Mouse (Mus musculus) subcutaneous adipose tissue, adult 2 months (tissue): Measurements from ENCODE around the gene Nelfb. TPM values are rescaled to one million over a fixed set of nuclear protein-coding genes. Genes with fewer than 3 reads are reported as not detected.

ENCODE experiments used
- polyA plus RNA-seq: library from polyadenylated mRNA; depleted of rRNA; stranded (reverse); fragments of >200 nt; gene quantifications from 2 replicates; pipeline ENCODE4 v1.2.3, GENCODE M21; 2012; ENCODE audit warnings: low replicate concordance; rRNA removed

Nelfb gene
- 75.1 and 111 TPM in 2 replicates for polyA plus RNA-seq

DNA sequence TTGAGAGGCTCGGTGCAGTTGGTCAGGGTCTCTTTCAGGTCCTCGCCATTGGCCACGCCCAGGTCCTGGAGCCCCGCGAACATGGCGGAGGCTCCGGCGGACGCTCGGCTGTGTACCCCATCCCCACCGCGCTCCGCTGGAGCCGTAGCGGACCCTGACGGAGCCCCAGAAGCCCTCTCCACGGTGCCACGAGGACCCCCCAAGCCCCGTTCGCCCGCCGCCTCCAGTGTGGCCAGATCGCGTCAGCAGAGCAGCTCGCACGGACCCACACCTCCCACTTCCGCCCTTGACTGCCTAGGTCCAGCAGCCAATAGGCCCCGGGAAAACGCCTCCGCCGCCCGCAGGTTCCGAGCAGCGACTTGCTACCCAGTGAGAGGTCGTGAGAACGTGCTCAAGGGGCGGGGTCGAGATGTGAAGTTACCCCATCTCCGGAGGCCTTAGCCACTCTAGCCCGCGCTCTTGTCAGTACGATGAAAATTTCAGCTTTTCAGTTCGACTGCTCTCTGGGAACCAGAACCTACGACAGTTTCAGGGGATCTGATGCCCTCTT is at the start of gene Nelfb:
Gene Nelfb, minus strand, starts transcription at position 369 of the 550 bp plus-strand sequence.

GRCm38 (mm10) chr2:25255284-25255779 is 44.0 kb upstream of the Nelfb start, which contains the start of gene Tmem203:
Tmem203 (plus strand) TSS chr2:25255439.

DNA sequence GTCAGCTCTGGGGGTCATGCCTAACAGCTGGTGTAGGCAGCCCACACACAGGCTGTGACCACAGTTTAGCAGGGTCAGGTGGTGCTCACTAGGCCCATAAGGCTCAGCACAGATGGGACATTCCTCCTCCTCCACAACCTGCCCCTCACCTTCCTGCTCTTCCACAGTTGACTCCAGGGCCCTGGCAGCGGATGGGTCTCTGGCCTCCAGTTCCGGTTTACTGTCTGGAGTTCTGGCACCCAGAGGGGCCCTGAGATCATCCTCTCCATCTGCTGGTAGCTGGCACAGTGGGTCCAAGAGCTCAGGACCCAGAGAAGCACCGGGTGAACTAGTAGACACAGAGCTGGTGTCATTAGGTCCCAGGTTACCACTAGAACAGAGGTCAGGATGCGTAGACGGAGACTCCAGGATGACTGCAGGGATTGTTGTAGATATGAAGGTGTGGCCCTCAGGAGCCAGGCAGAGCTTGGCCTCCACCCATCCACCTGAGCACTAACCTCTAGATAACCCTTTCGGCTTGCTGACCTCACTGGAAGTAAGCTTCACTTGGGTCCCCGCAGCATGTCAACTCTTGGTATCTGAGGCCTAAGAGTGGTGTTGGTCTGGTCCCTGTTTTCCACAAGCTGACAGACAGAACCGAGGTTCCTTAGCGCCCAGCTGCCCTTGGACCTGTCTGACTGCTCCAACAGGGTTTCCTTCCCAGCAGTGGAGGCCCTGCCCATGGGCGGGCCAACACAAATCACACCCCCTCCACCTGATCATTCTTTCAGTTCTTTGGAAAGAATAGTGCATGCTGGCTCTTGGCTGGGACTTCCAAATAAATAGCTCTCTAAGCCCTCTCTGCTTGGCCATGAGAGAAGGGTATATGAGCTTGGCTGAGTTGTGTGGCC is 35.1 kb upstream of the Nelfb start, which contains the start of gene AL732309.1:
Gene AL732309.1, minus strand, starts transcription at position 681 of the 890 bp plus-strand sequence.

DNA sequence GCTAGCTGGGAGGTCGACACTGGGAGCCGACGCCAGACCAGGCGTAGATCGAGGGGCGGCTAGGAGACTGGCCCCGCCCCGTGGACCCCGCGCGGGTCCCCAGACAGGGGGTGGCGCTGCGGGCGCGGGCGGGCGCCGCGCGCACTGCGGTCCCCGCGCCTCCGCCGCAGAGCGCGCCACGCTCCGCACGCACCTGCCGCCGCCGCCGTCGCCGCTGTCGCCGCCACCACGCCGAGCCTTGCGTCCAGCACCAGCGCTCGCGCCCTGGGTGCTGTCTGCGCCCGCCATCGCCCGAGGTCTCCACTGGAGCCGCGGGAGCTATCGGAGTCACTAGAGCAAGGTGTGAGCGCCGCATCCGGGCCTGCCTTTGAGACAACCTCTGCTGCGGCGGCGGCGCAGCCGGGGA is 30.8 kb upstream of the Nelfb start, which contains the start of the genes Rnf208 and Cysrt1:
Gene Rnf208, plus strand, starts transcription at position 155 of the 406 bp plus-strand sequence.
Gene Cysrt1, minus strand, starts transcription at position 352 of the 406 bp plus-strand sequence.

GRCm38 (mm10) chr2:25236614-25237013 is 25.3 kb upstream of the Nelfb start, which contains the start of gene Rnf224:
Rnf224 (minus strand) TSS chr2:25236787.

DNA sequence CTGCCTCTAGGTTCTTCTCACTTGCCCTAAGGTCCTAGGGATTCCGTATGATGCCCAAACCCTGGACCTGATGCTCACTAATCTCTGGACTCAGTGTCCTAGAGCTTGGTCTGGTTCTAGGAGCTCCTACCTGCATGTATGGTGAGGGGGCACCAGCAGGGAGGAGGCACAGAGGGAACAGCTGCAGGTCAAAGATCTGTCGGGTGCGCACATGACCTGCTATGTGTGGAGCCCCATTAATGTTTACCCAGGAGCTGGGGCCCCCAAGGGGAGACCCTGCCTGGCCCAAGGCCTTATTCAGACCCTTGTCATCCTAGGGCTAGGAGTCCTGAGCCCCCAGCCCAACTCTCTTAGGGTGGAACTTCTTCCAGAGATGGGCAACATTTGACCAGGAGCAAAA is 22.8 kb upstream of the Nelfb start, which contains the start of gene Slc34a3:
Gene Slc34a3, minus strand, starts transcription at position 315 of the 400 bp plus-strand sequence.

GRCm38 (mm10) chr2:25224492-25224765 is 13.1 kb upstream of the Nelfb start, which contains the start of gene Tubb4b:
Tubb4b (minus strand) TSS chr2:25224702.

GRCm38 (mm10) chr2:25218445-25218844 is 7.2 kb upstream of the Nelfb start, which contains the start of gene Fam166a:
Fam166a (plus strand) TSS chr2:25218745.

DNA sequence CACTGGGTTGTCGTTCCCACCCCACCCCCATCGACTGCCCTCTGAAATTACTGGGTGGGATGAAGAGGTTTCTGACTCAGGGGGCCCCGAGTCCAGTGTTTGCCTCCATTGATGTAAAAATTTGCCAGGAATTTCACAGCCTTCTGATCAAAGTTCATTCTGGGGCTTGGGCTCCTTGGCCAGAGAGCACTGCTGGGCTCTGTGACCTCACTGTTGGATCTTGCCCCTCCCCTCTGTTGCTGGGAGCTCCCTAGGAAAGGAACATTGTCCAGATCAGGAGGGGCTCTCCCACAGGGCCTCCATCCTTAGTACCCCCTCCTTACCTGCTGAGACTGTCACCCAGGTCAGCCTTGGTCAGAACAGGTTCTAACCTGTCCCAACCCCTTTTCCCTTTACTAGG is 3.2 kb upstream of the Nelfb start, which contains the start of gene Stpg3:
Gene Stpg3, minus strand, starts transcription at position 194 of the 400 bp plus-strand sequence.

DNA sequence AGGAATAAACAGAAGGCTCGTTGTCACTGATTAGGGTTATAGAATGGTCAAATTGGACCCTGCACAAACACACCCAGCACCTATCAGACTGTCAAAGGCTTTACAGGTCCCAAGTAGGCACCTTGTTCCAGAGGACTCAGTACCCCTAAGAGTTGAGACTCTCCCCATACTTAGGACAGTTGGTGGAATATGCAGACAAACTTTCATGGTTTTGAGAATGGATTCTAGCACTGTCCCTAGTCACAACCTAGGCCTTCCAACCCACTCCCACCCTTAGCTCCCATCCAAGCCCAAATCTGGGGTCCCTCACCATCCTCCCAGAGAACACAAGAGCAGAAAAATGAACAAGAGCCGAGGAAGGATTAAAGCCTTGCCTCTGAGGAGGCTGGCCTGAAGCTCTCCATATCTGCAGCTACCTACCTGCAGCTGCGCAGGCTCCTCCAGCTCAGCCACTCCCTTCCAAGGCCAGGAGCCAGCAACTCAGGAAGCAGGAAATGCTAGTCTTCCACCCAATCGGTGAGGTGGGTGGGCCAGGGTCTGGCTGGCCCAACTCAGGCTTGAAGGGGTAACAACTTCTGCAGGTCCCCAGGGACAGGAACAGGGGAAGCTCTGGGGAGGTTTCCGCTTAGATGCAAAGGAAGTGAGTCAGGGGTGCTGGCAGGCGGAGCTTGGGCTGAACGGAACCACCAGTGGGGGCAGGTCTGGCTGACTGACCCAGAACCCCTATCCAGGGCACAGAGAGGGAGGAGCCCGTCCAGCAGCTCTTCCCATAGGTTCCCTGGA is 14.9 kb downstream of the Nelfb start, which contains the start of gene Tor4a:
Gene Tor4a, minus strand, starts transcription at position 715 of the 783 bp plus-strand sequence.

GRCm38 (mm10) chr2:25180478-25180903 is 30.8 kb downstream of the Nelfb start, which contains the start of gene Nrarp:
Nrarp (plus strand) TSS chr2:25180758.

Other genes starting within 250 kb of the Nelfb start
- 16.5 and 29.6 TPM in 2 replicates for gene Dph7, start 249.1 kb downstream of the Nelfb start, polyA plus RNA-seq
- 49.5 and 66.0 TPM in 2 replicates for gene Mrpl41, start 236.4 kb downstream of the Nelfb start, polyA plus RNA-seq
- 27.3 and 34.7 TPM in 2 replicates for gene Pnpla7, start 235.5 kb downstream of the Nelfb start, polyA plus RNA-seq
- gene Nsmf, start 157.1 kb downstream of the Nelfb start, polyA plus RNA-seq, result 128 and 234 TPM in 2 replicates
- gene Entpd8, start 131.2 kb downstream of the Nelfb start, polyA plus RNA-seq, result 0.13 and 3.8 TPM in 2 replicates
- gene Noxa1, start 116.3 kb downstream of the Nelfb start, polyA plus RNA-seq, result 0.11 and 7.3 TPM in 2 replicates
- 16.7 and 31.4 TPM in 2 replicates for gene Nrarp, start 30.7 kb downstream of the Nelfb start, polyA plus RNA-seq
- 17.9 and 43.8 TPM in 2 replicates for gene Tor4a, start 14.6 kb downstream of the Nelfb start, polyA plus RNA-seq
- gene Stpg3, start 3.1 kb upstream of the Nelfb start, polyA plus RNA-seq, result not detected in 2 replicates
- gene Fam166a, start 7.3 kb upstream of the Nelfb start, polyA plus RNA-seq, result 0.10 and 0.34 TPM in 2 replicates
- 485 and 490 TPM in 2 replicates for gene Tubb4b, start 13.2 kb upstream of the Nelfb start, polyA plus RNA-seq
- not detected in 2 replicates for gene Slc34a3, start 22.9 kb upstream of the Nelfb start, polyA plus RNA-seq
- 0.10 TPM in 1 of 2 replicates, not detected in the other for gene Rnf224, start 25.3 kb upstream of the Nelfb start, polyA plus RNA-seq
- 1.3 and 10.6 TPM in 2 replicates for gene Rnf208, start 30.8 kb upstream of the Nelfb start, polyA plus RNA-seq
- 0.68 TPM in 1 of 2 replicates, not detected in the other for gene Cysrt1, start 31.0 kb upstream of the Nelfb start, polyA plus RNA-seq
- gene AL732309.1, start 35.4 kb upstream of the Nelfb start, polyA plus RNA-seq, result 15.6 and 27.5 TPM in 2 replicates
- gene Tmem203, start 44.0 kb upstream of the Nelfb start, polyA plus RNA-seq, result 57.1 and 66.0 TPM in 2 replicates
- 11.4 and 33.2 TPM in 2 replicates for gene Tprn, start 51.1 kb upstream of the Nelfb start, polyA plus RNA-seq
- 49.0 and 70.1 TPM in 2 replicates for gene Ssna1, start 60.9 kb upstream of the Nelfb start, polyA plus RNA-seq
- gene Anapc2, start 61.0 kb upstream of the Nelfb start, polyA plus RNA-seq, result 155 and 178 TPM in 2 replicates
- not detected in 2 replicates for gene Tmem210, start 76.7 kb upstream of the Nelfb start, polyA plus RNA-seq
- 0.13 and 4.6 TPM in 2 replicates for gene Lrrc26, start 78.4 kb upstream of the Nelfb start, polyA plus RNA-seq
- 0.09 and 0.18 TPM in 2 replicates for gene Grin1, start 107.7 kb upstream of the Nelfb start, polyA plus RNA-seq
- gene Man1b1, start 120.8 kb upstream of the Nelfb start, polyA plus RNA-seq, result 16.3 and 40.9 TPM in 2 replicates
- gene Dpp7, start 144.9 kb upstream of the Nelfb start, polyA plus RNA-seq, result 61.1 and 76.0 TPM in 2 replicates
- 24.0 and 65.2 TPM in 2 replicates for gene Uap1l1, start 154.2 kb upstream of the Nelfb start, polyA plus RNA-seq
- 0.57 and 7.9 TPM in 2 replicates for gene Sapcd2, start 160.8 kb upstream of the Nelfb start, polyA plus RNA-seq
- gene Entpd2, start 184.4 kb upstream of the Nelfb start, polyA plus RNA-seq, result 78.1 and 108 TPM in 2 replicates
- 272 and 300 TPM in 2 replicates for gene Npdc1, start 187.9 kb upstream of the Nelfb start, polyA plus RNA-seq
- 0.62 and 0.96 TPM in 2 replicates for gene Fut7, start 211.8 kb upstream of the Nelfb start, polyA plus RNA-seq
- 41.7 and 62.8 TPM in 2 replicates for gene Abca2, start 217.2 kb upstream of the Nelfb start, polyA plus RNA-seq
- gene Clic3, start 245.3 kb upstream of the Nelfb start, polyA plus RNA-seq, result 1.8 and 3.2 TPM in 2 replicates
- 79.2 and 84.7 TPM in 2 replicates for gene Paxx, start 249.6 kb upstream of the Nelfb start, polyA plus RNA-seq